Mouse (Mus musculus): ENCODE data around the gene Exoc6.

DNA sequence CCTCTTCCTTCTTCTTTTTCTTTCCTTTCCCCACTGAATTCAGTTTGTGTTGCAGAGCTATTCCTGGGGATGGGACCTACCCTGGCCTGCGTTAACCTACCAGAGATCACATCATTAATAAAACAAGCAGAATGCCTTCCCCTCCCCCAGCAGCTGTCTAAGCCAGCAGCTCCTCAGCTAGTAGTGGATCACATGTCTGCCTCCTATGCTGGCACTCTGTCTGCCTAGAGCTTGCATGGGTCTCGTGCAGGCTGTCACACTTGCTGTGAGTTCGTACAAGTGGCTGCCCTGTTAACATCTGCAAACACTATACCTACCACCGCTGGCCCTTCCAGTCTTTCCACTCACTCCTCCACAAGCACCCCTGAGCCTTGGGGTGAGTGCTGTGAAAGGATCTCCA lies 29.4 kb downstream of the Exoc6 start:
- TF ChIP-seq GATA1 (IDR thresholded peaks at IDR 0.05; ENCODE audit: low read length) (no peak), TAL1 (IDR thresholded peaks at IDR 0.05; ENCODE audit: low read length) (no peak)

Measured in erythroblast, embryonic 14.5 days (primary cell).